Mouse (Mus musculus) neural tube, postnatal 0 days (tissue): Measurements from ENCODE around the gene A230050P20Rik. TPM values are rescaled to one million over a fixed set of nuclear protein-coding genes. Genes with fewer than 3 reads are reported as not detected.

Experiments used
- microRNA-seq: library from miRNA; unstranded; fragments of <30 nt; microRNA quantifications from one replicate; pipeline ENCODE4, GENCODE M21; 2016
- polyA plus RNA-seq: library from polyadenylated mRNA; unstranded; fragments of >200 nt; fragmentation: Nextera tagmentation; extraction: Ambion mirVana; gene quantifications from 2 replicates; pipeline ENCODE4 v1.2.1, GENCODE M21; 2015

A230050P20Rik gene
- 36.1 and 49.9 TPM in 2 replicates for polyA plus RNA-seq

DNA sequence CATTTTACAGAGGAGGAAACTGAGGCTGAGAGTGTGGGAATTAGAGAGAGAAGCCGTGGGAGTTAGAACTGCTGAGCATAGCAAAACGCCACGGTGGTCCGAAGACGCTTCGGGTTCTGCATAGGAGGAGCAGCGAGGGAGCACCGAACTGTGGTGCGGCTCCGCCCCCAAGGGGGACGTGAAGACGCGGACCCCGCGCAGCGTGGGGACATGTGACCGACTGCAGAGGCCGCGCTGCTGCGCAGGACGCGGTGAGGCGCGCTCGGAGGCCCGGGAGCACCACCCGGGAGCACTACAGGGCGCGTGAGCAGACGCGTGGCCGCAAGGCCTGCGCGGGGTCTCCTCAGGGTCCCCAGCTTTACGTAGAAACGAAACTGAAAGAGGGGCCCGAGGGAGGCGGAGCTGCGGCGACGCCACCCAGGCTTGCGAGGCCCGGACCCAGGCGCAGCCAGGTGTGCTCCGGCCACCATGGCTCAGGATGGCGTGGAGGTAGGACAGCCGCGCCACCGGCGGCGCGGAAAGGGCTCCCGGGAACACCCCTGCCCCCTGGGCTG, at the start of gene A230050P20Rik:
Gene A230050P20Rik (plus strand): TSS at position 195 of the 554 bp plus-strand sequence.

DNA sequence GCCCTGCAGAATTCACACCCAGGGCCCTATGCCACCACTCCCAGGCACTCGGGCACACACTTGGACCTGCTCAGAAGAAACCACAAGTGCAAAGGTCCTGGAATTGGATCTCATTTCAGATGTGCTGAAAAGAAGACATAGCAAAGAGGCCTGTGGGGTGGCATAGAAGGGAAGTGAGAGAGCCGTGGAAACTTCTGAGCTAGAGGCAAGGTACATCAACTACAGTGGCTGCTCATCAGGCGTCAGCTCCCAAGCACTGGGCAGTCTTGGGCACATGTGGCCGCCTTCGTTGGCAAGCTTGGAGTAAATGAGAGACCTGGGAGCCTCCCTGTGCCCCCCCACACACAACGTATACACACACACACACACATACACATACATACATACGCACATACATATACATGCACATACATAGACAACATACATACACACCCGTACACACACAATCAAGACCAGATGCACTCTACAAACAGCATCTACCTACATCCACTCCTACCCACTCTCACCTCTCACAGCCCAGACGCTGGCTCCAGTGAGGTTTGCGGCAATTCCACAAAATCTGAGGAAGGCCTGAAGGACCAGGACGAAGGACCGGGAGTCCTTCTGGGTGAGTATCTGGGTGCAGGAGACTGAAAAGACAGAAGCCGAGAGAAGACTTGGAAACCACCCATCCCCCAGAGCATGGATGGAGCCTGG, 10.8 kb downstream of the A230050P20Rik start, which contains the start of gene Angptl6:
Gene Angptl6 (minus strand): TSS at position 631 of the 696 bp plus-strand sequence.

DNA sequence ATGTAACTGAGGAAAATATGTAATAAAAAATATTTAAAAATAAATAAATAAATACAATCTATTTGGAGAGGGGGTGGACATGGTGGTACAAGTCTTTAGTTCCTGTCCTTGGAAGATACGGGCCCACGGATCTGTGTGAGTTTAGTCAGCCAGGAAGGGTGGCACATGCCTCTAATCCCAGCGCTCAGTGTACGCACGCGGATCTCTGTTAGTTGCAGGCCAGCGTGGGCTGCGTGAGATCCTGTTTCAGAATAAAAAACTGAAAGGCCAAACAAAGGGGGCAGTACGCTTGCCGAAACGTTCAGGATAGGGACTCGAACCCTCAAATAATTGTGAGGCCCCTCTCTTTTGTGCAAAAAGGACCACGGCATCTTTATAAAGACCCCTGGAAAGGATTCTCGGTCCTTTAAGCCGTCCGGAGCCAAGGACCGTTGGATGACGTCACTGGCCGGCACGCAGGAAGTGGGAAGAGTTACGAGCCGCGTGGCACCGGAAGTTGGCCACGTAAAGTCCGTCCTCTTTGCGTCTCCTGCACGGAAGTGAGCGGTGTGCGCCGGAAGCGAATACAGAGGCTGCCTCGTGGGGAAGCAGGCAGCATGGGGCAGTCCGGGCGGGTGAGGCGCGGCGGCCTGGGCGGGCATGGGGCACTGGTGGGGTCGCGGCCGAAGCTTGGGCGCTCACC, 19.4 kb downstream of the A230050P20Rik start, which contains the start of gene Ppan:
Gene Ppan (plus strand): TSS at position 472 of the 682 bp plus-strand sequence.

DNA sequence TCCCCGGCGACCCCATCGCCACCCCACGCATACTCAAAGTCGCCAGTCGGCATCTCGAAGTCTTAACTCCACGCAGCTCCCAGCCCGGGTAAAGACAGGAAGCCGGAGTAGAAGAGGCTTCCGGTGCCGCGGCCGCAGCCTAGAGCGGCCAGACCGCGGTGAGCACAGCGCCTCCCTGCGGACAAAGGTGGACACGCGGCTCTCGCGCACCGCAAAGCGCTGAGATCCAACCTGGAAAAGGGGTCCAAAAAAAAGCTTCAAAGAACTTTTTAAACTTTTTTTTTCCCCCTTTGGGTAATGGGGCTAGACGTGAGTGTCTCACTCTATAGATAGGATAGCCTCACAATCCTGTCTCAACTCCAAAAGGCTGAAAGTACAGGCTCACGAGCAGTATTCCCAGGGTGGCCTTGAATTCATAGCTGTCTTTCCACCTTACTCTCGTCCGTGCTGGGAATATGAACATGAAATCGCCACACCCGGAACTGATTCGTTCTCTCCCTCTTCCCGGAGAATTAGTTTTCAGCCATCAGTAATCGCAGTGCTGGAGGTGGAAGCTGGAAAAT, 30.1 kb downstream of the A230050P20Rik start, which contains the start of gene Eif3g:
Gene Eif3g (minus strand): TSS at position 113 of the 563 bp plus-strand sequence.

Small RNA genes lying within 50 kb of the gene (microRNA-seq; reads per million reads assigned to microRNA genes)
- gene Mir7081: not detected

Other genes with a start within 250 kb of the A230050P20Rik start
- 558 and 629 TPM in 2 replicates for gene Ubl5, start 225.8 kb upstream of the A230050P20Rik start, polyA plus RNA-seq
- 9.4 and 10.7 TPM in 2 replicates for gene Fbxl12, start 223.9 kb upstream of the A230050P20Rik start, polyA plus RNA-seq
- 71.6 and 74.9 TPM in 2 replicates for gene Pin1, start 216.5 kb upstream of the A230050P20Rik start, polyA plus RNA-seq
- gene Olfm2, start 122.3 kb upstream of the A230050P20Rik start, polyA plus RNA-seq: 198 and 237 TPM in 2 replicates
- gene Col5a3, start 53.6 kb upstream of the A230050P20Rik start, polyA plus RNA-seq: 2.1 and 2.4 TPM in 2 replicates
- gene Rdh8, start 50.1 kb upstream of the A230050P20Rik start, polyA plus RNA-seq: not detected in 2 replicates
- 11.4 and 13.0 TPM in 2 replicates for gene Angptl6, start 11.1 kb downstream of the A230050P20Rik start, polyA plus RNA-seq
- 37.3 and 39.7 TPM in 2 replicates for gene Ppan, start 19.5 kb downstream of the A230050P20Rik start, polyA plus RNA-seq
- 211 and 231 TPM in 2 replicates for gene Eif3g, start 30.0 kb downstream of the A230050P20Rik start, polyA plus RNA-seq
- gene Dnmt1, start 91.2 kb downstream of the A230050P20Rik start, polyA plus RNA-seq: 32.3 and 33.8 TPM in 2 replicates
- 7.4 and 10.6 TPM in 2 replicates for gene S1pr2, start 108.1 kb downstream of the A230050P20Rik start, polyA plus RNA-seq
- 133 and 135 TPM in 2 replicates for gene Mrpl4, start 134.1 kb downstream of the A230050P20Rik start, polyA plus RNA-seq
- 3.2 and 3.8 TPM in 2 replicates for gene Icam1, start 147.3 kb downstream of the A230050P20Rik start, polyA plus RNA-seq
- 0.57 TPM in 1 of 2 replicates, not detected in the other for gene Icam4, start 160.7 kb downstream of the A230050P20Rik start, polyA plus RNA-seq
- gene Icam5, start 163.4 kb downstream of the A230050P20Rik start, polyA plus RNA-seq: 4.0 and 4.1 TPM in 2 replicates
- gene Zglp1, start 198.5 kb downstream of the A230050P20Rik start, polyA plus RNA-seq: 0.49 and 2.1 TPM in 2 replicates
- 1.1 and 1.2 TPM in 2 replicates for gene Gm49373, start 204.5 kb downstream of the A230050P20Rik start, polyA plus RNA-seq
- 86.5 and 102 TPM in 2 replicates for gene Fdx1l, start 205.0 kb downstream of the A230050P20Rik start, polyA plus RNA-seq
- gene Gm38431, start 223.4 kb downstream of the A230050P20Rik start, polyA plus RNA-seq: 0.35 and 0.42 TPM in 2 replicates
- gene Raver1, start 223.4 kb downstream of the A230050P20Rik start, polyA plus RNA-seq: 16.6 and 21.1 TPM in 2 replicates